Mouse (Mus musculus) CH12.LX (cell line): ENCODE measurements around the gene Dnajc5.

Experiments used
- BHLHE40 ChIP-seq: IDR thresholded peaks from 2 replicates; pipeline ENCODE4 v1.6.1; 2011; ENCODE audit warnings: mild to moderate bottlenecking, low read depth, low read length, improper control_type of control experiment
- CTCF ChIP-seq, 2 experiments: IDR thresholded peaks in 1 of 2; conservative IDR thresholded peaks in 1 of 2; 2 replicates each; pipeline ENCODE4 v1.5.1; 2011 to 2012; ENCODE audit warnings: low read depth in 2 of 2, low read length in 2 of 2, improper control_type of control experiment in 1 of 2, inconsistent platforms in 1 of 2, mild to moderate bottlenecking in 1 of 2, moderate library complexity in 1 of 2
- MEF2A ChIP-seq: IDR thresholded peaks from 2 replicates; pipeline ENCODE4 v1.6.1; 2014; ENCODE audit warnings: low read depth, mild to moderate bottlenecking, inconsistent platforms, low read length, improper control_type of control experiment, borderline replicate concordance
- NELFE ChIP-seq: IDR thresholded peaks from 2 replicates; pipeline ENCODE4 v1.6.1; 2011; ENCODE audit warnings: low read depth, low read length, improper control_type of control experiment
- POLR2A ChIP-seq: IDR thresholded peaks from 2 replicates; pipeline ENCODE4 v1.6.1; 2011; ENCODE audit warnings: low read depth, mild to moderate bottlenecking, improper control_type of control experiment, low read length
- RCOR1 ChIP-seq: conservative IDR thresholded peaks from 2 replicates; pipeline ENCODE4 v1.6.1; 2012; ENCODE audit warnings: low read depth, mild to moderate bottlenecking, inconsistent platforms, low read length, improper control_type of control experiment
- ZC3H11A ChIP-seq: IDR thresholded peaks from 2 replicates; pipeline ENCODE4 v1.6.1; 2012; ENCODE audit warnings: low read depth, mild to moderate bottlenecking, inconsistent platforms, low read length, improper control_type of control experiment

DNA sequence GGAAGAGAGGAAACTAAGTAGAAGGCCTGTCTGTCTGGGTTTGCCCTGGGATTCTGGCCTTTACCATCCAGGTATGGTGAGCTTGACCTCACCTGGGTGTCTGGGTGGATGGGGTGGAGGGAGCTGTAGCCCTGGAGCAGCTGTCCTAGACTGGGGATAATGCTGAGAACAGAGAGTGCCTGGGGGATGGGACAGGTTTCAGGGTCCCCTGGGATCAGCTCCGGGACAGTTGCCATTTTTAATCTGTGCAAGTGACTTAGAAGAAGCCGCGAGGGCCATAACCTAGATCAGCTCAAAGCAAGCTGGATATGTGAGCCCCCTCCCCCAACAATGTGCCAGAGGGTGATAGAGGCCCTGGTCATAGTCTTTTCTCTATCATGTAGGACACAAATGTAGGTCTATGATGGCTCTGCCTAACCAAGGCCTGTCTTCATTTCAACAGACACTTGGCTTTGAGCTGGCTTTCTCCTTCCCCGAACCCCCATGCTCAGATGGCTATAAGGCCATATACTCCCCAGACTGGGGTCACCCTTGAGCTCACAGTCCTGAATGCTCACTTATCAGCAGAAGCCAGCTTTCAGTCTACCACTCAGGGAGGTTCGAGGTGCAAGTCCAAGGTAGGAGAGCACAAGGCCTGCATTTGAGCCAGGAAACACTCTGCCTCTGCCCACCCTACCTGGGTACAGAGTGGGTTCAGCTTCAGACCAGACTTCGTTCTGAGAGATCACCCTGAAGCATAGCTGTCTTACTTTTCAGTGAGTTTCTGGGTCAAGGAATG is 35.6 kb upstream of the Dnajc5 start:
- no peak for TF ChIP-seq CTCF (conservative IDR thresholded peaks at IDR 0.05 in 1 of 2, IDR thresholded peaks at IDR 0.05 in 1 of 2; ENCODE audit: low read depth in 2 of 2, low read length in 2 of 2)
- no peak for TF ChIP-seq NELFE
- TF ChIP-seq ZC3H11A, result no peak
- no peak for TF ChIP-seq MEF2A
- TF ChIP-seq RCOR1, result no peak
- TF ChIP-seq POLR2A, result no peak
- no peak; the same call in 1 of the 2 replicates for TF ChIP-seq BHLHE40
